Mouse (Mus musculus) subcutaneous adipose tissue, adult 2 months (tissue): ENCODE results near the gene Gm10600. TPM values are rescaled to one million over a fixed set of nuclear protein-coding genes. Genes with fewer than 3 reads are reported as not detected.

Source experiments
- polyA plus RNA-seq: library from polyadenylated mRNA; depleted of rRNA; stranded (reverse); fragments of >200 nt; gene quantifications from 2 replicates; pipeline ENCODE4 v1.2.3, GENCODE M21; 2012; ENCODE audit warnings: low replicate concordance; rRNA removed

Gene Gm10600
- not detected in 2 replicates for polyA plus RNA-seq

DNA sequence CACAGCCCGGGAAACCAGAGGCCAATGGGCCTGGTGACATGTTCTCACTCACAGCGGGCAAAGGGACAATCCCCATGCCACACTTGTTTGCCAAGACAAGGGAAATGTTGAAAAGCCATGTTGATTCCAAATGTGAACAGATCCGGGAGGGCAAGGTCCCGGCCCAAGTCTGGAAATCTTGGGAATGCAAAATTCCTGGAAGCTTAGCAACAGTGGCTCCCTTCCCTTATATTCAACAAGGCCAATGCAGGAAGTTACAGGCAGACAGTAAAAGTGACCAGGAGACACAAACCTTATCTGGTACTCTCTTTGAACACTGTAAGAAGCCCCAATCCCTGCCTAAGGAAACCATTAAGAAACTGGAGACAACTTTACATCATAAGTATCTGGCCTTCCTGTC lies at the start of gene Gm10600:
TSS of gene Gm10600 (plus strand) at position 301 of the 400 bp plus-strand sequence.

DNA sequence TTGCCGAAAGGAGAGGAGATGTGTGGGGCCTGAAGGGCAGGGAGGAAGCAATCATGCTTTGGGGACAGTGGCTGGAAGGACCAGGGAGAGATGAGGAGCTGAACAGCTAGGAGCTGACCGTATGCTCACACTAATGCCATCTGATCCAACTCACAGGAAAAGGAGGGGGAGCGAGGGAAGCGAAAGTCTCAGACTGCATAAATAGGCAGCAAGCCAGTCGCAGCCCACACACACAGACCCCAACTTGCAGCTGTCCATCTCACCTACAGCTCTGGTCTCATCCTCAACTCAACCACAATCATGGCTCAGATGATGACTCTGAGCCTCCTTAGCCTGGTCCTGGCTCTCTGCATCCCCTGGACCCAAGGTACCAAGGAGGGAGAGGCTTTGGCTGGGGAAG lies 15.0 kb downstream of the Gm10600 start, which contains the start of gene Ccl21b:
TSS of gene Ccl21b (plus strand) at position 301 of the 400 bp plus-strand sequence.

Other genes with a start within 250 kb of the Gm10600 start
- 0.07 and 0.18 TPM in 2 replicates for gene Gm21093, start 205.9 kb upstream of the Gm10600 start, polyA plus RNA-seq
- not detected in 2 replicates for gene Gm3893, start 149.4 kb upstream of the Gm10600 start, polyA plus RNA-seq
- not detected in 2 replicates for gene Gm13304, start 125.8 kb upstream of the Gm10600 start, polyA plus RNA-seq
- not detected in 2 replicates for gene Gm13306, start 87.2 kb upstream of the Gm10600 start, polyA plus RNA-seq
- gene Gm13305, start 72.0 kb upstream of the Gm10600 start, polyA plus RNA-seq = not detected in 2 replicates
- gene Ccl21b, start 15.1 kb downstream of the Gm10600 start, polyA plus RNA-seq = 1.6 TPM in 1 of 2 replicates, not detected in the other
- gene Gm21953, start 53.6 kb downstream of the Gm10600 start, polyA plus RNA-seq = not detected in 2 replicates
- 0.17 and 0.39 TPM in 2 replicates for gene Fam205a3, start 77.7 kb downstream of the Gm10600 start, polyA plus RNA-seq
- gene Gm21586, start 198.7 kb downstream of the Gm10600 start, polyA plus RNA-seq = not detected in 2 replicates
- gene Gm2163, start 226.1 kb downstream of the Gm10600 start, polyA plus RNA-seq = 0.04 and 0.08 TPM in 2 replicates